Mouse (Mus musculus) bone marrow macrophage, adult 2 months (primary cell): ENCODE data around the gene Ak2.

Experiments used
- CTCF ChIP-seq: IDR thresholded peaks from 2 replicates; pipeline ENCODE4 v1.5.1; 2012; ENCODE audit warnings: low read depth, mild to moderate bottlenecking, low read length, moderate library complexity
- POLR2A ChIP-seq: IDR thresholded peaks from 2 replicates; pipeline ENCODE4 v1.6.1; 2012; ENCODE audit warnings: mild to moderate bottlenecking, low read depth, low read length, borderline replicate concordance

- no peak for TF ChIP-seq CTCF
- no peak for TF ChIP-seq POLR2A
Measured at GRCm38 (mm10) chr4:129021886-129022285, 30.1 kb downstream of the Ak2 start.
